Mouse (Mus musculus): Measurements from ENCODE around the gene Thrsp.

Thrsp gene

GRCm38 (mm10) chr7:97420958-97421651, 3.6 kb upstream of the Thrsp start:
- in situ Hi-C loops (cut with MboI; ENCODE audit: unreplicated experiment in 2 of 2), result loop anchor here (5.0 to 25.0 kb wide), 4 partner anchors 154 to 704 kb away; partner anchors contain the start of genes Aamdc (in 1 of the 2), Myo7a (in 1 of the 2) and Rsf1 (in 1 of the 2)

- in situ Hi-C loops (cut with MboI; ENCODE audit: unreplicated experiment in 2 of 2), result loop anchor here (5.0 to 25.0 kb wide), 4 partner anchors 154 to 704 kb away; partner anchors contain the start of genes Aamdc (in 1 of the 2), Myo7a (in 1 of the 2) and Rsf1 (in 1 of the 2)
Observed at GRCm38 (mm10) chr7:97420406-97420805, 2.9 kb upstream of the Thrsp start.

GRCm38 (mm10) chr7:97419163-97419562, 1.6 kb upstream of the Thrsp start:
- in situ Hi-C loops (cut with MboI; ENCODE audit: unreplicated experiment in 2 of 2), result loop anchor here in 1 of 2 experiments (25.0 kb wide), 1 partner anchor 693 kb away; the partner anchor contains the start of gene Myo7a

- in situ Hi-C loops (cut with MboI; ENCODE audit: unreplicated experiment in 2 of 2), result loop anchor here in 1 of 2 experiments (25.0 kb wide), 1 partner anchor 694 kb away; the partner anchor contains the start of gene Myo7a
Observed at GRCm38 (mm10) chr7:97418717-97419116, 1.2 kb upstream of the Thrsp start.

GRCm38 (mm10) chr7:97416473-97416872, 1.1 kb downstream of the Thrsp start:
- in situ Hi-C loops (cut with MboI; ENCODE audit: unreplicated experiment in 2 of 2), result loop anchor here in 1 of 2 experiments (25.0 kb wide), 1 partner anchor 696 kb away; the partner anchor contains the start of gene Myo7a

GRCm38 (mm10) chr7:97414915-97415687, 2.4 kb downstream of the Thrsp start:
- in situ Hi-C loops (cut with MboI; ENCODE audit: unreplicated experiment in 2 of 2), result loop anchor here in 1 of 2 experiments (25.0 kb wide), 1 partner anchor 697 kb away; the partner anchor contains the start of gene Myo7a

- in situ Hi-C loops (cut with MboI; ENCODE audit: unreplicated experiment in 2 of 2), result loop anchor here in 1 of 2 experiments (25.0 kb wide), 1 partner anchor 698 kb away; the partner anchor contains the start of gene Myo7a
Observed at GRCm38 (mm10) chr7:97414426-97414825, 3.1 kb downstream of the Thrsp start.

- in situ Hi-C loops (cut with MboI; ENCODE audit: unreplicated experiment in 2 of 2), result loop anchor here in 1 of 2 experiments (25.0 kb wide), 1 partner anchor 698 kb away; the partner anchor contains the start of gene Myo7a
Observed at GRCm38 (mm10) chr7:97413981-97414380, 3.5 kb downstream of the Thrsp start.

GRCm38 (mm10) chr7:97411575-97411974, 6.0 kb downstream of the Thrsp start:
- in situ Hi-C loops (cut with MboI; ENCODE audit: unreplicated experiment in 2 of 2), result loop anchor here in 1 of 2 experiments (25.0 kb wide), 1 partner anchor 701 kb away; the partner anchor contains the start of gene Myo7a

GRCm38 (mm10) chr7:97411106-97411505, 6.4 kb downstream of the Thrsp start:
- in situ Hi-C loops (cut with MboI; ENCODE audit: unreplicated experiment in 2 of 2), result loop anchor here in 1 of 2 experiments (25.0 kb wide), 1 partner anchor 701 kb away; the partner anchor contains the start of gene Myo7a

- in situ Hi-C loops (cut with MboI; ENCODE audit: unreplicated experiment in 2 of 2), result loop anchor here in 1 of 2 experiments (25.0 kb wide), 1 partner anchor 705 kb away; the partner anchor contains the start of gene Myo7a
Observed at GRCm38 (mm10) chr7:97407145-97407544, 10.4 kb downstream of the Thrsp start.

GRCm38 (mm10) chr7:97399960-97400715, 17.4 kb downstream of the Thrsp start, which contains the start of gene Ndufc2:
Ndufc2 (plus strand) TSS chr7:97400003.
- in situ Hi-C loops (cut with MboI; ENCODE audit: unreplicated experiment in 2 of 2), result loop anchor here in 1 of 2 experiments (25.0 kb wide), 1 partner anchor 712 kb away; the partner anchor contains the start of gene Myo7a

GRCm38 (mm10) chr7:97398943-97399342, 18.6 kb downstream of the Thrsp start:
- in situ Hi-C loops (cut with MboI; ENCODE audit: unreplicated experiment in 2 of 2), result no loop called here

- in situ Hi-C loops (cut with MboI; ENCODE audit: unreplicated experiment in 2 of 2), result no loop called here
Observed at GRCm38 (mm10) chr7:97394375-97394774, 23.2 kb downstream of the Thrsp start.

GRCm38 (mm10) chr7:97392079-97392445, 25.5 kb downstream of the Thrsp start:
- in situ Hi-C loops (cut with MboI; ENCODE audit: unreplicated experiment in 2 of 2), result no loop called here

GRCm38 (mm10) chr7:97391293-97392078, 26.0 kb downstream of the Thrsp start:
- in situ Hi-C loops (cut with MboI; ENCODE audit: unreplicated experiment in 2 of 2), result no loop called here

- in situ Hi-C loops (cut with MboI; ENCODE audit: unreplicated experiment in 2 of 2), result no loop called here
Observed at GRCm38 (mm10) chr7:97388541-97388940, 29.0 kb downstream of the Thrsp start.

- in situ Hi-C loops (cut with MboI; ENCODE audit: unreplicated experiment in 2 of 2), result no loop called here
Observed at GRCm38 (mm10) chr7:97387561-97388147, 29.9 kb downstream of the Thrsp start.
